Mouse (Mus musculus): ENCODE measurements around the gene Cd84.

GRCm38 (mm10) chr1:171917305-171918039, 78.0 kb downstream of the Cd84 start, which contains the start of gene Slamf6:
- no peak for TF ChIP-seq POLR2A (IDR thresholded peaks at IDR 0.05; ENCODE audit: borderline replicate concordance, extremely low read depth, insufficient read depth, insufficient read length, poor library complexity, severe bottlenecking)
- TF ChIP-seq CTCF (IDR thresholded peaks at IDR 0.05; ENCODE audit: borderline replicate concordance, extremely low read depth, insufficient read depth, insufficient read length): no peak

All from brain, embryonic 14.5 days (tissue).